Mouse (Mus musculus) stomach, embryonic 15.5 days (tissue): ENCODE results near the gene Acsl6. TPM values are rescaled to one million over a fixed set of nuclear protein-coding genes. Genes with fewer than 3 reads are reported as not detected.
A peak's percentile ranks its signal among the peaks of the same experiment; 100 is the strongest.

ENCODE experiments used
- ATAC-seq: fragments of 200-750 bp; cut with Nextera tagmentation; 2 replicates; pipeline ENCODE4 v1.8.0; 2017; ENCODE audit warnings: low read depth, moderate number of reproducible peaks, moderate TSS enrichment; ENCODE audit not compliant: insufficient read depth, low FRiP score
- H3K27ac ChIP-seq: fragments of 300-500 bp; sonication (generic); 2 replicates; pipeline ENCODE4 v1.5.1; 2015; ENCODE audit warnings: mild to moderate bottlenecking, inconsistent platforms
- H3K27me3 ChIP-seq: fragments of 300-500 bp; sonication (generic); replicated peaks from 2 replicates; pipeline ENCODE4 v1.6.1; 2015; ENCODE audit warnings: inconsistent platforms
- H3K36me3 ChIP-seq: fragments of 300-500 bp; sonication (generic); 2 replicates; pipeline ENCODE4 v1.6.1; 2015; ENCODE audit warnings: inconsistent platforms
- H3K4me1 ChIP-seq: fragments of 300-500 bp; sonication (generic); 2 replicates; pipeline ENCODE4 v1.6.1; 2015; ENCODE audit warnings: inconsistent platforms
- H3K4me2 ChIP-seq: fragments of 300-500 bp; sonication (generic); 2 replicates; pipeline ENCODE4 v1.6.1; 2015; ENCODE audit warnings: mild to moderate bottlenecking, inconsistent platforms
- H3K4me3 ChIP-seq: fragments of 300-500 bp; sonication (generic); replicated peaks from 2 replicates; pipeline ENCODE4 v1.5.1; 2015; ENCODE audit warnings: inconsistent platforms
- H3K9ac ChIP-seq: fragments of 300-500 bp; sonication (generic); 2 replicates; pipeline ENCODE4 v1.6.1; 2015; ENCODE audit warnings: inconsistent platforms
- H3K9me3 ChIP-seq: fragments of 300-500 bp; sonication (generic); 2 replicates; pipeline ENCODE4 v1.6.1; 2016; ENCODE audit warnings: inconsistent platforms
- WGBS: fragments of 180-500 bp; shearing (Covaris S2); methylation state at CpG from one replicate; pipeline ENCODE4 v1.1.7; 2015; 5-methylcytosine and 5-hydroxymethylcytosine counted together
- polyA plus RNA-seq: library from polyadenylated mRNA; unstranded; fragments of >200 nt; fragmentation: Nextera tagmentation; extraction: Ambion mirVana; gene quantifications from 2 replicates; pipeline ENCODE4 v1.2.1, GENCODE M21; 2015

Acsl6 gene
- polyA plus RNA-seq = 2.2 and 2.7 TPM in 2 replicates

DNA sequence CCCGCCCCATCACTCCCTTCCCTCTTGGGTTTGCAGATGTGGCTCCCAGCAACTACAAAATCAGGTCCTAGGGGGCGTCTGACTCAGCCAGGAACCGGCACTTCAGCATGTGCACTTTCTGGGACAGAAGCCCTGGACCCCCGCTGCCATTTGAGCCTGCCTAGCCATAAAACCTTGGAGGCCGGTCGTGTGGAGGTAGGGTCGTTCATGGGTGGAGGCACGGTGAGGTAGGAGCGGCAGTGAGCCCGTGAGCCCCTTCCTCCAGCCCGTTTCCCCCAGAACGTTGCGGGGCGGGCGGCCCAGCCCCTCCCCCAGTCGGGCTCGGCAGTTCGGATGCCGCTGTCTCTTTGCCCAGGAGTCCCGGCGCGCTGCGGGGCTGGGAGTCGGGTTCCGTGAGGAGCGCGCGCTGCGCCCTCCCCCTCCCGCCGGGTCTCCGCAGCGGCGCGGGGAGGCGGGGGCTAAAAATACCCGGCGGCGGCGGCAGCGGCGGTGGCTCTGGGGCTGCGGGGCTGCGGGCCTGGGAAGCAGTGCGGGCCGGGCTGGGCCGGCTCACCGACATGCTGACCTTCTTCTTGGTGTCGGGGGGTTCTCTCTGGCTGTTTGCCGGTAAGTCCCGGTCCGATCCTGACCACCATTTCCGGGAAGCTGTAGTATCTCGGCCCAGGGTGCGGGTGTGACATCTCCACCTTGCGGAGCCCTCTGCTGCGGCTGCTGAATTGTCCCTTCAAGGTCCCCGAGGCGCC lies at the start of gene Acsl6:
TSS of gene Acsl6 (plus strand) at position 71 of the 743 bp plus-strand sequence.
- H3K4me1 ChIP-seq = peaks cover 8% of the 10 kb centered on the region
- peaks cover 4% of the 10 kb centered on the region; the same call in 1 of the 2 replicates for H3K27me3 ChIP-seq
- H3K27ac ChIP-seq = no peak within 1 kb of the TSS
- WGBS = under 1% methylated on average over 57 of the region's 59 CpGs
- H3K9me3 ChIP-seq = no peaks in the 10 kb centered on the region
- no peaks in the 10 kb centered on the region for H3K36me3 ChIP-seq
- ATAC-seq = 0 out of 2 replicates have a peak, but pooled peaks have one; percentile 22
- H3K4me3 ChIP-seq = peak within 1 kb of the TSS; percentile 50
- H3K9ac ChIP-seq = no peak within 1 kb of the TSS
- peak within 1 kb of the TSS; percentile 95 for H3K4me2 ChIP-seq

DNA sequence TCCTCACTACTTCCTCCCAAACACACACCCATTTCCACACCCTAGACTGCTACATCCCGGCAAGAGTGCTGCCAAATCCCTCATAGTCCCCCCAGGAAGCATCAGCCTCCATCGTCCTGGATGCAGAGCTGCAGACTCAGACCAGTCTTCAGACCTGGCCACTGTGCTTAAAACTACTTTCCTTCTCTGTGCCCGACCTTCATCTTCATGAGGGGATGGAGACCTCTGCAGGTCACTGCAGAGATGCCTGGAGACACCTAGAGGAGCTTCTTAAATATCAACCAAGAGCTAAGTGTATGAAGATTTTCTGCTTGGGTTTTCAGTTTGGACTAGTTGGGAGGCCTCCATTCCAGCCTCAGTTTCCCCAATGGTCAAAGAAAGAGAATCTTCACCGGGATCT lies 49.5 kb upstream of the Acsl6 start:
- Histone ChIP-seq H3K4me2 (no peak overlapping the region), H3K4me1 (0 out of 2 replicates have a peak, but pooled peaks cover 2% of the 10 kb centered on the region), H3K4me3 (no peak overlapping the region), H3K36me3 (no peaks in the 10 kb centered on the region), H3K27me3 (no peaks in the 10 kb centered on the region), H3K9ac (no peak overlapping the region), H3K27ac (no peak overlapping the region), H3K9me3 (no peaks in the 10 kb centered on the region)
- no peak for ATAC-seq
- 40% methylated on average over 4 of the region's 4 CpGs for WGBS

- ATAC-seq = no peak
Measured at GRCm38 (mm10) chr11:54256624-54257376, 46.8 kb upstream of the Acsl6 start.

GRCm38 (mm10) chr11:54263405-54264031 lies 40.1 kb upstream of the Acsl6 start:
- no peak overlapping the region for H3K9ac ChIP-seq
- WGBS = 0% methylated on average over 1 of the region's 1 CpGs
- H3K4me3 ChIP-seq = no peak overlapping the region
- no peaks in the 10 kb centered on the region for H3K27me3 ChIP-seq
- no peak for ATAC-seq
- H3K27ac ChIP-seq = no peak overlapping the region
- no peak overlapping the region for H3K4me2 ChIP-seq
- H3K9me3 ChIP-seq = no peaks in the 10 kb centered on the region
- H3K4me1 ChIP-seq = no peaks in the 10 kb centered on the region
- no peaks in the 10 kb centered on the region for H3K36me3 ChIP-seq

More at GRCm38 (mm10) chr11:54256624-54257376, 46.8 kb upstream of the Acsl6 start:
- H3K4me3 ChIP-seq = no peak overlapping the region
- no peak overlapping the region for H3K9ac ChIP-seq
- H3K36me3 ChIP-seq = no peaks in the 10 kb centered on the region
- H3K9me3 ChIP-seq = no peaks in the 10 kb centered on the region
- no peaks in the 10 kb centered on the region for H3K4me1 ChIP-seq
- H3K27me3 ChIP-seq = no peaks in the 10 kb centered on the region
- WGBS = 69% methylated on average over 3 of the region's 3 CpGs
- H3K27ac ChIP-seq = no peak overlapping the region
- no peak overlapping the region for H3K4me2 ChIP-seq

DNA sequence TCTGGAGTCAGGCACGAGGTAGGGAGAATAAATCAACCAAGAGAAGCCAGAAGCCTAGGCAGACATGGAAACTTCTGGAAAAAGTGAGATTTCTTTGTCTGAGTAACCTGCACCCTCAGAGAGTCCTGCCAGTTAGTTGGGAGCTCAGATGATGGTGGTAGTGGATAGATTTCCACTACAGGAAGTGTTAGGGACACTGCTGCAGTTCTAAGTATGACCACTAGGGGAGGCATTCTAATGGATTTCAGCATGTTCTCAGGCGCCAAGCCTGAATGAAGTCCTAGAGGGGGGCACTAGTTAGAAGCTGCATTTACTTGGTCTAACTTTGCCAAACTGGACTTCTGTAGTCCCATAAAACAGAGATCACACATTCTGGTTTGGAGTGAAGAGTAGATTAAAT lies 39.1 kb upstream of the Acsl6 start:
- Histone ChIP-seq H3K9me3 (no peaks in the 10 kb centered on the region), H3K4me1 (no peaks in the 10 kb centered on the region), H3K27ac (no peak overlapping the region), H3K27me3 (no peaks in the 10 kb centered on the region), H3K36me3 (no peaks in the 10 kb centered on the region), H3K9ac (no peak overlapping the region), H3K4me3 (no peak overlapping the region), H3K4me2 (no peak overlapping the region)
- ATAC-seq = no peak
- WGBS = 58% methylated on average over 2 of the region's 2 CpGs

DNA sequence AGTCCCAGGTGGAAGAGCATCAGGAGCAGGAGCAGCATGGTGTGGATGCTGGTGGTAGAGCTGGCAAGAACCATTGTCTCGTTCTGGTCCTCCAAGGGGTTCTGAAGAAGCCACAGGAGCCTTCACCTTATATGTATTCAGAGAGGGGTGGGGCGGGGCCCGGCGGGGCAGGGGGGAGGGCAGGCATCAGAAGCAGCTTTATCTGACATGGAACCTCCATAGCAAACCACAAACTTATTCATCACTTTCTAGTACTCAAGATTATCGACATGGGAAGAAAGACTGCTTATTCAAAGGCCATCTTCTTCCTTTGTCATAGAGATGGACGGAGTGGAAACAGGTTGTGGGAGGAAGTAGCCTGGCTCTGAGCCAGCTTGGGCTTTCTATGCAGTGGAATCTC lies 36.4 kb upstream of the Acsl6 start, which contains the start of gene Il3:
TSS of gene Il3 (minus strand) at position 101 of the 400 bp plus-strand sequence.
- no peak within 1 kb of the TSS for H3K4me3 ChIP-seq
- ATAC-seq = no peak
- H3K4me1 ChIP-seq = no peaks in the 10 kb centered on the region
- H3K9ac ChIP-seq = no peak within 1 kb of the TSS
- 76% methylated on average over 6 of the region's 6 CpGs for WGBS
- H3K4me2 ChIP-seq = no peak within 1 kb of the TSS
- no peaks in the 10 kb centered on the region for H3K9me3 ChIP-seq
- no peaks in the 10 kb centered on the region for H3K36me3 ChIP-seq
- H3K27ac ChIP-seq = no peak within 1 kb of the TSS
- no peaks in the 10 kb centered on the region for H3K27me3 ChIP-seq

DNA sequence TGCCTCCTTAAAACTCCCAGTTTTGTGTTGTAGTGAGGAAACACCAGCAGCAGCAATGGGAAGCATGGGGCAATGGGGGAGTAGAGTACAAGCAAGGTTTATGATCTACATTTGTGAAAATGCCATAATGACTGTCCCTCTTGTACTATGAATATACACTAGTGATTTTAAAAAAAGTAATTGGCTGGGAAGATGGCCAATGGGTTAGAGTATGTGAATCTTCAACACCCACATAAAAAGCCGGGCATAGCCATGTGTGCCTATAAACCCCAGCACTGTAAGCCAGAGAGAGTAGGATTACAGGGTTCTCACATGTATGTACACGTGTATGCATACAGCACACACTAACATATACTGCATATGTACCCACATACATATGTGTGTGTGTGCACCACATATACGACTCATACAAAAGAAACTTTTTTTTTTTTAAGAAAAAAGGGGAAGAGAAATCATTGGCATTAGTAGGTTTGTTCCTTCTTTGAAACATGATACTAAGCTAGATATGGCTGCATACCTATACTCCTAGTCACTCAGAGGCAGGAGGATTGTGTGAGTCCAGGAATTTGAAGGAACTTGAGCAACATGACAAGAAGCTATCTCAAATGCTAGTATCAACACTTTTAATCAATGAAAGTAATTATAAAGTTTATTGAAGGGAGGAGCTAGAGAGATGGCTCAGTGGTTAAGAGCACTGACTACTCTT lies 34.3 kb upstream of the Acsl6 start:
- Histone ChIP-seq H3K9me3 (no peaks in the 10 kb centered on the region), H3K4me3 (no peak overlapping the region), H3K36me3 (no peaks in the 10 kb centered on the region), H3K4me1 (no peaks in the 10 kb centered on the region), H3K27ac (no peak overlapping the region), H3K4me2 (no peak overlapping the region), H3K27me3 (no peaks in the 10 kb centered on the region), H3K9ac (no peak overlapping the region)
- WGBS = 80% methylated on average over 3 of the region's 3 CpGs
- ATAC-seq = no peak

GRCm38 (mm10) chr11:54271437-54271949 lies 32.1 kb upstream of the Acsl6 start:
- no peaks in the 10 kb centered on the region for H3K4me1 ChIP-seq
- ATAC-seq = no peak
- H3K27ac ChIP-seq = no peak overlapping the region
- no peak overlapping the region for H3K9ac ChIP-seq
- WGBS = 76% methylated on average over 5 of the region's 5 CpGs
- no peaks in the 10 kb centered on the region for H3K36me3 ChIP-seq
- no peak overlapping the region for H3K4me2 ChIP-seq
- H3K9me3 ChIP-seq = no peaks in the 10 kb centered on the region
- H3K27me3 ChIP-seq = no peaks in the 10 kb centered on the region
- no peak overlapping the region for H3K4me3 ChIP-seq

DNA sequence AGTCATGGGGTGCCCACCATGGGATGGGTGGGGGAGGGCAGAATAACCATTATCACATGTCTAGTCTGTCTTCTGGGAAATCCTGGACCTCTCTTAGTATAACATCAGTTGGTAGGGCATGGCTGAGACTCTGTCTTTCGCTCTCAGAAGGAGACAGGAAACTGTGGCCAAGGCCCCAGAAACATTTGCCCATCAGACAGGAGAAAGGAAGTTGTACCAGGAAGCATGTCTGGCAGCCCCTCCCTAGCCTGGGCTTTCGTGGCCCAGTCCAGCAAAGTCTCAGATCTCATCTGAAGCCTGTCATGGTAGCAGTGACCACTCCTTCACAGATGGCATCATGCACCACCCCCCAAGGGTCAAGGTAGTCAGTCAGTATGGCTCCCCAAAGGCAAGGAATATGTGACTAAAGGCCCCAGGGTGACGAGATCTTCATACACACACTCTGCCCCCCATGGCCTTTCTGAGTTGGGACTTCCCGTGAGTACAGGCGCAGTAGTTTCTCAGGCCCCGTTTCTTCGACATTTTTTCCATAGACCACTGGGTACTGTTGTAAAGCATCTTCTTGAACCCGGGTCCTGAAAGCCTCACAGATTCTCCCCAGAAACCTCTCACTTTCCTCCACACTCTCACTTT lies 15.7 kb upstream of the Acsl6 start:
- WGBS = 76% methylated on average over 8 of the region's 8 CpGs
- ATAC-seq = no peak

GRCm38 (mm10) chr11:54292163-54292562 lies 11.4 kb upstream of the Acsl6 start:
- 70% methylated on average over 2 of the region's 2 CpGs for WGBS
- no peaks in the 10 kb centered on the region for H3K9me3 ChIP-seq
- ATAC-seq = no peak
- no peak overlapping the region for H3K27ac ChIP-seq
- H3K4me3 ChIP-seq = no peak overlapping the region
- no peak overlapping the region for H3K4me2 ChIP-seq
- H3K4me1 ChIP-seq = no peaks in the 10 kb centered on the region
- H3K9ac ChIP-seq = no peak overlapping the region
- H3K27me3 ChIP-seq = no peaks in the 10 kb centered on the region
- no peaks in the 10 kb centered on the region for H3K36me3 ChIP-seq

More for the DNA sequence above, 15.7 kb upstream of the Acsl6 start:
- Histone ChIP-seq H3K9me3 (no peaks in the 10 kb centered on the region), H3K36me3 (no peaks in the 10 kb centered on the region), H3K27ac (no peak overlapping the region), H3K9ac (no peak overlapping the region), H3K4me1 (no peaks in the 10 kb centered on the region), H3K4me2 (no peak overlapping the region), H3K27me3 (no peaks in the 10 kb centered on the region), H3K4me3 (no peak overlapping the region)
